Mouse (Mus musculus) frontal cortex, postnatal 25 days (tissue): ENCODE measurements around the gene Olfr944.

Experiments
- DNase-seq, 2 experiments: peaks; one replicate each; pipeline ENCODE4 v3.0.0; 2022; ENCODE audit warnings: low spot score in 2 of 2

Olfr944 gene

GRCm38 (mm10) chr9:39201620-39202019, at the start of gene Olfr944:
Gene Olfr944, plus strand, starts transcription at chr9:39201920.
- no peak for DNase-seq

DNA sequence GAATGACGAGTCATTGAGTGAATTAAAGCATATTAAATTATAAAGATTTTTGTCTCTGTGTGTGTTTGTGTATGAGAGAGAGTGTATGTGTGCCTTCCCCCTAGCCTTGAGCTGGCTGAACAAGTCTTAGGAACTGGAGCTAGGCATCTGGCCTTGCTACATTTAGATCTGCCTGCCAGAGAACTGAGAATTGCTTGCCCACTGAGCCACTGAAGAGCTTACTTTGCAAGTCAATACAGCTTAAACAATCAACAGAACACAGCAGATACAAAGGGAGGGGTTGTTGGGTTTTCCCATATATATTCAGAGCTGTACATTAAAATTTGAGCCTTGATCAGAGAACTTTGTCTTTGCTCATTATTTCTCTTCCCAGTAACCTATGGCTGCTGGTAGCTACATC, 49.3 kb upstream of the Olfr944 start:
- no peak for DNase-seq

- no peak for DNase-seq
These were observed 35.7 kb upstream of the Olfr944 start, which contains the start of gene Olfr943 for GRCm38 (mm10) chr9:39166004-39166403. Gene Olfr943, plus strand, starts transcription at chr9:39166304.

- no peak for DNase-seq
These were observed 48.2 kb downstream of the Olfr944 start, which contains the start of gene Olfr1537 for GRCm38 (mm10) chr9:39249894-39250293. Gene Olfr1537, minus strand, starts transcription at chr9:39249994.
